Mouse (Mus musculus): ENCODE data around the gene Vps11.

GRCm38 (mm10) chr9:44398087-44398486 is 36.6 kb upstream of the Vps11 start:
- TF ChIP-seq CTCF (IDR thresholded peaks at IDR 0.05; ENCODE audit: low read depth) (no peak), EP300 (IDR thresholded peaks at IDR 0.05; ENCODE audit: low read depth) (no peak)
